Mouse (Mus musculus): ENCODE results near the gene Olfr816. TPM values are rescaled to one million over a fixed set of nuclear protein-coding genes. Genes with fewer than 3 reads are reported as not detected.
"Not testable (repeated sequence)": the region's sequence is repeated elsewhere in the genome, so short reads cannot be mapped to it uniquely, and the experiment has no call there.

Gene Olfr816
- not detected in 2 replicates for polyA plus RNA-seq (2016; fragmentation: Nextera tagmentation; extraction: Ambion mirVana)

DNA sequence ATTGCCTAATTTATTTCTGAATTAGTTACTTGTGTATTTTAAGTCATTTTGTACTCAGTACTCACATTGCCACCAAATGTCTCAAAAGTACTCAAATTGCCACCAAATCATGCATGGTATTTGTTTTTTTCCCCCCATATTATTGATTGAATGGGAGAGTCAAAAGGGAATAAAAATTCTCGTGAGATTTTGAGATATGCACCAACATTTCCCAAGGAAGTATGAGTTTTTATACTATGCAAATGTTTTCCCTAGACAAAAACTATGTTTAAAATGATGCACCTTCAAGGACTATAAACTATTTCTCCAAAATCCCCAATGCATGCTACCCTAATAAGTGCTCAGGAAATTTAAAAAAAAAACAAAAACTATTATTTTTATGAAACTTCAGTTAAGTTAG is at the start of gene Olfr816:
TSS of gene Olfr816 (minus strand) at position 101 of the 400 bp plus-strand sequence.
- Histone ChIP-seq H3K4me3 (no peak within 1 kb of the TSS), H3K4me2 (replicated peaks) (no peak within 1 kb of the TSS), H3K36me3 (no peaks in the 10 kb centered on the region), H3K9me3 (no peaks in the 10 kb centered on the region), H3K27me3 (no peaks in the 10 kb centered on the region), H3K9ac (no peak within 1 kb of the TSS), H3K4me1 (no peaks in the 10 kb centered on the region), H3K27ac (no peak within 1 kb of the TSS)
- WGBS: 59% methylated on average over 1 of the region's 1 CpGs
- no peak for ATAC-seq (ENCODE audit: insufficient number of reproducible peaks, insufficient read depth, low FRiP score, low TSS enrichment)

DNA sequence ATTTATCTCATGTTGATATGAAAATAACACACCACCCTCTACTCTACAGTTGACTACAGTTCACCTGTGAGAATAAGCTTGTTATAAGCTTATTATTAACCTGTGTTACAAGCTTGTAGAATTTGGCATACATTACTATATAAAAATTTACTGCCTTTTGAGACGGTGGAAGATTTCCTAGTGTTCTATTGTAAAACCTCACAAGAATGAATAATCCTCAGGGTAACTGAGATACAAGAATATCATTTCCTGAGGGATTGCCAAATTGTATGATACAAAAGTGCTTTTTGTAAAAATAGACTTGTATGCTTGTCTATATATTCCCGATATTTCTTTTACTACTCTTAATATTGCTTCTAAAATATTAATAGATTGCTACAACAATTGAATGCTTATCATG is 33.6 kb upstream of the Olfr816 start, which contains the start of gene Olfr818:
TSS of gene Olfr818 (minus strand) at position 101 of the 400 bp plus-strand sequence.
- Histone ChIP-seq H3K36me3 (no peaks in the 10 kb centered on the region), H3K4me1 (no peaks in the 10 kb centered on the region), H3K27me3 (no peaks in the 10 kb centered on the region), H3K9ac (no peak within 1 kb of the TSS), H3K9me3 (no peaks in the 10 kb centered on the region), H3K27ac (no peak within 1 kb of the TSS), H3K4me3 (no peak within 1 kb of the TSS), H3K4me2 (replicated peaks) (no peak within 1 kb of the TSS)
- WGBS: 92% methylated on average over 2 of the region's 2 CpGs
- ATAC-seq (ENCODE audit: insufficient number of reproducible peaks, insufficient read depth, low FRiP score, low TSS enrichment): no peak

- not testable (repeated sequence) for H3K4me2 ChIP-seq (replicated peaks); H3K27me3 ChIP-seq; H3K9ac ChIP-seq; H3K4me1 ChIP-seq; ATAC-seq (ENCODE audit: insufficient number of reproducible peaks, insufficient read depth, low FRiP score, low TSS enrichment); H3K9me3 ChIP-seq; H3K36me3 ChIP-seq; H3K4me3 ChIP-seq; H3K27ac ChIP-seq
- WGBS: 59% methylated on average over 1 of the region's 1 CpGs
Measured at GRCm38 (mm10) chr10:129905767-129906166, 9.6 kb downstream of the Olfr816 start, which contains the start of gene Olfr815. Gene Olfr815 (minus strand): TSS chr10:129905867.

DNA sequence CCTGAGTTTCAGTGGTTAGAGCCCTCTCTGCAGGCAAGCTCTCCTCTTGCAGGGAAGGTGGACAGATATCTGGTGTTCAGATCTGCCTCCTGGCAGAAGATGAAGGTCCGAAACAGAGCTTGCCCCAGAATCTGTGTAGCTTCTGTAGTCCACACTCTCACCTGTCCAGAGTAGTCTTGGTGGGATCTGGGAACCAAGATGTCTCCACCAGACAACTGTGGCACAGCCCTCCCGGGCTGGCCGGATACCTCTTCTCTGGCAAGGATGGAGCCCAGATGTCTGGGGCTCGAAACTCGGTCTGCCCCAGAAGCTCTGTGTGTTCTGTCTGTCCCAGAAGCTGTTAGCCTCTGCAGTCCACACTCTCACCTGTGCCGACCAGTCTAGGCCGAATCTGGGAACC is 29.5 kb downstream of the Olfr816 start:
- H3K9me3 ChIP-seq: no peaks in the 10 kb centered on the region
- H3K4me3 ChIP-seq: no peak overlapping the region
- H3K36me3 ChIP-seq: no peaks in the 10 kb centered on the region
- no peak overlapping the region for H3K4me2 ChIP-seq (replicated peaks)
- no peak for ATAC-seq (ENCODE audit: insufficient number of reproducible peaks, insufficient read depth, low FRiP score, low TSS enrichment)
- H3K4me1 ChIP-seq: no peaks in the 10 kb centered on the region
- H3K9ac ChIP-seq: no peak overlapping the region
- H3K27me3 ChIP-seq: no peaks in the 10 kb centered on the region
- H3K27ac ChIP-seq: no peak overlapping the region
- 91% methylated on average over 7 of the region's 7 CpGs for WGBS

GRCm38 (mm10) chr10:129885496-129885895 is 29.9 kb downstream of the Olfr816 start:
- ATAC-seq (ENCODE audit: insufficient number of reproducible peaks, insufficient read depth, low FRiP score, low TSS enrichment); H3K4me3 ChIP-seq; H3K27ac ChIP-seq; H3K36me3 ChIP-seq; H3K9ac ChIP-seq; H3K9me3 ChIP-seq; H3K27me3 ChIP-seq; H3K4me2 ChIP-seq (replicated peaks); H3K4me1 ChIP-seq: not testable (repeated sequence)
- WGBS: 82% methylated on average over 6 of the region's 6 CpGs

DNA sequence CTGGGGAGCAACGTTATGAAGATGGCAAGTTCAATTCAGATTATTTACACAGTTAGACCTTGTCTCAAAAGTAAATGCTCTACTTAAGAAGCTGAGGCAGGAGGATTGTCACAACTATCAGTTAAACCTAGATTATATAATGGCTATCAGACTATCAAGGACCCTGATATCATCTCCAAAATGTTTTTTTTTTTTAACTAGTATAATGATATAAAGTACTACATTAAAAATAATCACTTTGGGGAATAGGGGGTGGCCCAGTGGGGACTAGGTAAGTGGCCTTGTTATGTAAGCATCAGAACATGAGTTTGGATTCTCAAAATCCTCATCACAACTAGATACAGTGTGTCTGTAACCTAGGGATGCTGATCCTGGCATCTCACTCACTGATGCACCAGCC is 35.6 kb downstream of the Olfr816 start, which contains the start of gene Olfr814:
TSS of gene Olfr814 (minus strand) at position 101 of the 400 bp plus-strand sequence.
- not testable (repeated sequence) for H3K4me1 ChIP-seq; H3K27ac ChIP-seq; H3K4me3 ChIP-seq; H3K9ac ChIP-seq; H3K9me3 ChIP-seq; H3K36me3 ChIP-seq; H3K27me3 ChIP-seq; ATAC-seq (ENCODE audit: insufficient number of reproducible peaks, insufficient read depth, low FRiP score, low TSS enrichment); H3K4me2 ChIP-seq (replicated peaks)
- WGBS: 75% methylated on average over 1 of the region's 1 CpGs

Other genes starting within 250 kb of the Olfr816 start
- gene Olfr801, start 241.7 kb downstream of the Olfr816 start, polyA plus RNA-seq (2016; fragmentation: Nextera tagmentation; extraction: Ambion mirVana): not detected in 2 replicates
- gene Olfr802, start 227.4 kb downstream of the Olfr816 start, polyA plus RNA-seq (2016; fragmentation: Nextera tagmentation; extraction: Ambion mirVana): not detected in 2 replicates
- gene Olfr803, start 221.3 kb downstream of the Olfr816 start, polyA plus RNA-seq (2016; fragmentation: Nextera tagmentation; extraction: Ambion mirVana): not detected in 2 replicates
- not detected in 2 replicates for gene Olfr804, start 212.4 kb downstream of the Olfr816 start, polyA plus RNA-seq (2016; fragmentation: Nextera tagmentation; extraction: Ambion mirVana)
- gene Olfr805, start 186.2 kb downstream of the Olfr816 start, polyA plus RNA-seq (2016; fragmentation: Nextera tagmentation; extraction: Ambion mirVana): not detected in 2 replicates
- gene Olfr806, start 173.7 kb downstream of the Olfr816 start, polyA plus RNA-seq (2016; fragmentation: Nextera tagmentation; extraction: Ambion mirVana): not detected in 2 replicates
- not detected in 2 replicates for gene Olfr807, start 157.8 kb downstream of the Olfr816 start, polyA plus RNA-seq (2016; fragmentation: Nextera tagmentation; extraction: Ambion mirVana)
- not detected in 2 replicates for gene Olfr808, start 150.1 kb downstream of the Olfr816 start, polyA plus RNA-seq (2016; fragmentation: Nextera tagmentation; extraction: Ambion mirVana)
- gene Olfr809, start 141.0 kb downstream of the Olfr816 start, polyA plus RNA-seq (2016; fragmentation: Nextera tagmentation; extraction: Ambion mirVana): not detected in 2 replicates
- not detected in 2 replicates for gene Olfr810, start 120.7 kb downstream of the Olfr816 start, polyA plus RNA-seq (2016; fragmentation: Nextera tagmentation; extraction: Ambion mirVana)
- not detected in 2 replicates for gene Olfr811, start 111.2 kb downstream of the Olfr816 start, polyA plus RNA-seq (2016; fragmentation: Nextera tagmentation; extraction: Ambion mirVana)
- gene Olfr812, start 69.5 kb downstream of the Olfr816 start, polyA plus RNA-seq (2016; fragmentation: Nextera tagmentation; extraction: Ambion mirVana): not detected in 2 replicates
- gene Olfr813, start 60.2 kb downstream of the Olfr816 start, polyA plus RNA-seq (2016; fragmentation: Nextera tagmentation; extraction: Ambion mirVana): 0.18 TPM in 1 of 2 replicates, not detected in the other
- gene Olfr814, start 35.7 kb downstream of the Olfr816 start, polyA plus RNA-seq (2016; fragmentation: Nextera tagmentation; extraction: Ambion mirVana): not detected in 2 replicates
- gene Olfr815, start 9.7 kb downstream of the Olfr816 start, polyA plus RNA-seq (2016; fragmentation: Nextera tagmentation; extraction: Ambion mirVana): not detected in 2 replicates
- not detected in 2 replicates for gene Olfr818, start 33.5 kb upstream of the Olfr816 start, polyA plus RNA-seq (2016; fragmentation: Nextera tagmentation; extraction: Ambion mirVana)
- not detected in 2 replicates for gene Olfr819, start 51.7 kb upstream of the Olfr816 start, polyA plus RNA-seq (2016; fragmentation: Nextera tagmentation; extraction: Ambion mirVana)
- not detected in 2 replicates for gene Olfr247, start 60.5 kb upstream of the Olfr816 start, polyA plus RNA-seq (2016; fragmentation: Nextera tagmentation; extraction: Ambion mirVana)
- gene Gm10310, start 69.5 kb upstream of the Olfr816 start, polyA plus RNA-seq (2016; fragmentation: Nextera tagmentation; extraction: Ambion mirVana): not detected in 2 replicates
- gene Olfr820, start 97.0 kb upstream of the Olfr816 start, polyA plus RNA-seq (2016; fragmentation: Nextera tagmentation; extraction: Ambion mirVana): not detected in 2 replicates
- not detected in 2 replicates for gene Olfr821, start 114.8 kb upstream of the Olfr816 start, polyA plus RNA-seq (2016; fragmentation: Nextera tagmentation; extraction: Ambion mirVana)
- gene Olfr822, start 155.6 kb upstream of the Olfr816 start, polyA plus RNA-seq (2016; fragmentation: Nextera tagmentation; extraction: Ambion mirVana): not detected in 2 replicates
- not detected in 2 replicates for gene Olfr823, start 199.8 kb upstream of the Olfr816 start, polyA plus RNA-seq (2016; fragmentation: Nextera tagmentation; extraction: Ambion mirVana)
- not detected in 2 replicates for gene Olfr824, start 214.4 kb upstream of the Olfr816 start, polyA plus RNA-seq (2016; fragmentation: Nextera tagmentation; extraction: Ambion mirVana)